Mouse (Mus musculus) erythroid progenitor cell, adult 5-6 weeks (primary cell): ENCODE results near the gene Olfr311. TPM values are rescaled to one million over a fixed set of nuclear protein-coding genes. Genes with fewer than 3 reads are reported as not detected.

Experiments
- ATAC-seq: replicated peaks from 2 replicates; pipeline ENCODE4 v1.8.0; 2016; ENCODE audit warnings: moderate number of reproducible peaks, mild to moderate bottlenecking, moderate TSS enrichment, inconsistent platforms; ENCODE audit not compliant: poor library complexity, low FRiP score, severe bottlenecking
- total RNA-seq, 2 experiments: library from RNA; stranded (forward) in 1 of 2; stranded (reverse) in 1 of 2; fragments of 150-400 nt in 1 of 2; fragments of 186-747, 209-891 nt in 1 of 2; gene quantifications; 2 replicates each; pipeline versions ENCODE4 v1.2.3 to v1.2.4; 2015 to 2017; ENCODE audit warnings: low replicate concordance in 2 of 2

Gene Olfr311
- total RNA-seq, 2 experiments from 2014 or later: not detected

DNA sequence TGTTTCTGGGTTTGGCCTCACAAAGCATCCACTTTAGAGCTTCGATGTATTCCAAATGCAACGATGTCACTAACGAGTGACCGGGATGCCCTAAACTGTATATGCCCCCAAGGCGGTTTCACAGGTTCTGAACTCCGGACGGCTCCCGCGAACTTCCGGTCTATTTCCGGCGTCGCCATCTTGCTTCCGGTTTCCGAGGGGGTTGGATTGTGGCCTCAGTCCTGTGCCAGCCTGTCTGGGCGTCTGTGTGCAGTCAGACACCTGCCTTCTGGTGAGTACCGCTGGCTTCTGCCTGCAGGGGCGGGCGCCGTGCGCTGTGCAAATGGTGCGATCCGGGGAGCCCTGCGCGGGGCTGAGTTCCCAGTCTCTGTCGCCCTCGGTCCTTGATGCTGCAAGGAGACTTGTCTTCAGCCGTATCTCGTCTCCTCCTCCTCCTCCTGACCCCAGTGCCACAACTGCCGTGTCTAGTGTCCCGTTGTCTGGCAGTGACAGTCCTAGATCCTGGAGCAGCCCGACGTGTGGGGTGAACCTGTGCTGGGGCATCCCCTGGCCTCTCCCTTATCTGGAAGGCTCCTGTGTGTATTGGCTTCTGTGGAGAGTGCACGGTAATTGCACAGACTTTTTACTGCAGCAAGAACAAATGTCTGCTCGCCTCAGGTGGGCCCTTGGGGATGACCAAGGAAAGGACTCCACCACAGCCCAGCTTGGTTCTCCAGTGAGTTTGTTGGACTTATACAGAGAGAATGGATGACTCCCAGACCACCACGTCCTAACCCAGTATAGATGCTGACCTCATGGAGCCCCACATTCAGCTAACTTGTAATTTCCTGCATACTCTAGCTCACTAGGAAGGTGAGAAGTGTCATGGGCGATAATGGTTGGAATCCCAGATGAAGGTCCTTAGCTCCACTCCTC, 28.2 kb downstream of the Olfr311 start, which contains the start of gene 2810021J22Rik:
2810021J22Rik (plus strand) TSS at position 178 of the 915 bp plus-strand sequence.
- ATAC-seq: peak; percentile 94

- no peak for ATAC-seq
Measured at GRCm38 (mm10) chr11:58867954-58868330, 28.9 kb downstream of the Olfr311 start.

DNA sequence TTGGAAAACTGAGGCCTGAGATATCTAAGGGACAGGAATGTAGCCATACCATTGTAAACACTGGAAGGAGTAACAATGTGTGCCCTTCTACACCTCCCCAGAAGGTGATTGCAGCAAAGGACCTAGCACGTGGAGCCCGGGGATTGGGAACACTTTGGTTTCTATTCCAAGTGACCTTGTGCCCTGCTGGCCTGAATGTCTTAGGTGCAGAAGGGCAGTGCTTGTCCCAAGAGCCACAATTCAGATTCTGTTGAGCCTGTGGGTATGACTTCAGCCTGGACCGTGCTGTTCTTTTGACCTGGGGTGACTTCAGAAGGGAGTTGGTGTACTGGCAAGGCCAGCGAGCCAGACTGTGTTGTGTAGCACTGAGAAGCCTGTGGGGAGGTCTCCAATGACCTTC, 31.9 kb downstream of the Olfr311 start:
- ATAC-seq: no peak

DNA sequence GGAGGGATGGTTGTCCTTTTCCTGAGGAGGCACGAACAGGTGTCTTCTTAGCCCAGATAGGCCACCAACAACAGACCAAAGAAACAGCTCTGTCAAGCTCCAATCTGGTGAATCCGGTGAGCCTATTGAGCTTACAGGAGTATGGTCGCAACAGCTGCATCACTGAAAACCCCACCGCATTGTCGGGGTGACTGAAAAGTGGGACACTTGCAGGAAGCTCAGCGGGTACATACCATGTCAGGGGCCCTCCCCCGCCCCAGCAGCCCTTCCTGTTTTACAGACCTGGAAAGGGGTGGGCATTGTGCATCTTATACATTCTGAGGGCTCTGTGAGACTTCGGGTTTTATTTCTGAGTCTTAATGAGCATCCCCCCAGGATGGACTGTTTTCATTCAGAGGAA, 44.7 kb downstream of the Olfr311 start:
- ATAC-seq: no peak

- ATAC-seq: no peak
Measured at GRCm38 (mm10) chr11:58890511-58890910, 51.5 kb downstream of the Olfr311 start.

Other genes starting within 250 kb of the Olfr311 start
- not detected in 2 replicates for gene Olfr324, start 244.1 kb upstream of the Olfr311 start, total RNA-seq (2015; ENCODE audit: low replicate concordance)
- not detected in 2 replicates for gene Olfr324, start 244.1 kb upstream of the Olfr311 start, total RNA-seq (2017; ENCODE audit: low replicate concordance)
- not detected in 2 replicates for gene 2210407C18Rik, start 223.2 kb upstream of the Olfr311 start, total RNA-seq (2015; ENCODE audit: low replicate concordance)
- gene 2210407C18Rik, start 223.2 kb upstream of the Olfr311 start, total RNA-seq (2017; ENCODE audit: low replicate concordance): not detected in 2 replicates
- gene Olfr323, start 208.8 kb upstream of the Olfr311 start, total RNA-seq (2015; ENCODE audit: low replicate concordance): not detected in 2 replicates
- not detected in 2 replicates for gene Olfr323, start 208.8 kb upstream of the Olfr311 start, total RNA-seq (2017; ENCODE audit: low replicate concordance)
- 56.9 and 65.4 TPM in 2 replicates for gene Trim58, start 198.8 kb upstream of the Olfr311 start, total RNA-seq (2015; ENCODE audit: low replicate concordance)
- 45.0 and 61.1 TPM in 2 replicates for gene Trim58, start 198.8 kb upstream of the Olfr311 start, total RNA-seq (2017; ENCODE audit: low replicate concordance)
- 0.42 TPM in 1 of 2 replicates, not detected in the other for gene Olfr322, start 180.5 kb upstream of the Olfr311 start, total RNA-seq (2015; ENCODE audit: low replicate concordance)
- 0.77 and 1.9 TPM in 2 replicates for gene Olfr322, start 180.5 kb upstream of the Olfr311 start, total RNA-seq (2017; ENCODE audit: low replicate concordance)
- gene Olfr320, start 158.2 kb upstream of the Olfr311 start, total RNA-seq (2015; ENCODE audit: low replicate concordance): not detected in 2 replicates
- gene Olfr320, start 158.2 kb upstream of the Olfr311 start, total RNA-seq (2017; ENCODE audit: low replicate concordance): not detected in 2 replicates
- gene Olfr319, start 140.1 kb upstream of the Olfr311 start, total RNA-seq (2015; ENCODE audit: low replicate concordance): not detected in 2 replicates
- gene Olfr319, start 140.1 kb upstream of the Olfr311 start, total RNA-seq (2017; ENCODE audit: low replicate concordance): not detected in 2 replicates
- gene Olfr318, start 115.2 kb upstream of the Olfr311 start, total RNA-seq (2015; ENCODE audit: low replicate concordance): not detected in 2 replicates
- gene Olfr318, start 115.2 kb upstream of the Olfr311 start, total RNA-seq (2017; ENCODE audit: low replicate concordance): not detected in 2 replicates
- gene Olfr317, start 100.0 kb upstream of the Olfr311 start, total RNA-seq (2015; ENCODE audit: low replicate concordance): not detected in 2 replicates
- not detected in 2 replicates for gene Olfr317, start 100.0 kb upstream of the Olfr311 start, total RNA-seq (2017; ENCODE audit: low replicate concordance)
- gene Olfr316, start 86.5 kb upstream of the Olfr311 start, total RNA-seq (2015; ENCODE audit: low replicate concordance): not detected in 2 replicates
- not detected in 2 replicates for gene Olfr316, start 86.5 kb upstream of the Olfr311 start, total RNA-seq (2017; ENCODE audit: low replicate concordance)
- not detected in 2 replicates for gene Olfr315, start 66.1 kb upstream of the Olfr311 start, total RNA-seq (2015; ENCODE audit: low replicate concordance)
- gene Olfr315, start 66.1 kb upstream of the Olfr311 start, total RNA-seq (2017; ENCODE audit: low replicate concordance): not detected in 2 replicates
- gene Olfr314, start 56.3 kb upstream of the Olfr311 start, total RNA-seq (2015; ENCODE audit: low replicate concordance): not detected in 2 replicates
- not detected in 2 replicates for gene Olfr314, start 56.3 kb upstream of the Olfr311 start, total RNA-seq (2017; ENCODE audit: low replicate concordance)
- gene Fam183b, start 37.3 kb upstream of the Olfr311 start, total RNA-seq (2015; ENCODE audit: low replicate concordance): not detected in 2 replicates
- not detected in 2 replicates for gene Fam183b, start 37.3 kb upstream of the Olfr311 start, total RNA-seq (2017; ENCODE audit: low replicate concordance)
- not detected in 2 replicates for gene Olfr313, start 24.3 kb upstream of the Olfr311 start, total RNA-seq (2015; ENCODE audit: low replicate concordance)
- gene Olfr313, start 24.3 kb upstream of the Olfr311 start, total RNA-seq (2017; ENCODE audit: low replicate concordance): not detected in 2 replicates
- gene Olfr312, start 10.0 kb upstream of the Olfr311 start, total RNA-seq (2015; ENCODE audit: low replicate concordance): not detected in 2 replicates
- gene Olfr312, start 10.0 kb upstream of the Olfr311 start, total RNA-seq (2017; ENCODE audit: low replicate concordance): not detected in 2 replicates
- gene Gm12258, start 7.9 kb downstream of the Olfr311 start, total RNA-seq (2015; ENCODE audit: low replicate concordance): 11.5 and 13.4 TPM in 2 replicates
- gene Gm12258, start 7.9 kb downstream of the Olfr311 start, total RNA-seq (2017; ENCODE audit: low replicate concordance): 11.0 and 32.9 TPM in 2 replicates
- gene 2810021J22Rik, start 28.0 kb downstream of the Olfr311 start, total RNA-seq (2015; ENCODE audit: low replicate concordance): 4.3 and 11.3 TPM in 2 replicates
- gene 2810021J22Rik, start 28.0 kb downstream of the Olfr311 start, total RNA-seq (2017; ENCODE audit: low replicate concordance): 2.7 and 3.9 TPM in 2 replicates
- 79.2 and 83.3 TPM in 2 replicates for gene Zfp39, start 65.0 kb downstream of the Olfr311 start, total RNA-seq (2015; ENCODE audit: low replicate concordance)
- gene Zfp39, start 65.0 kb downstream of the Olfr311 start, total RNA-seq (2017; ENCODE audit: low replicate concordance): 44.4 and 49.4 TPM in 2 replicates
- 407 and 422 TPM in 2 replicates for gene Btnl10, start 78.7 kb downstream of the Olfr311 start, total RNA-seq (2015; ENCODE audit: low replicate concordance)
- gene Btnl10, start 78.7 kb downstream of the Olfr311 start, total RNA-seq (2017; ENCODE audit: low replicate concordance): 484 and 553 TPM in 2 replicates
- 104 and 109 TPM in 2 replicates for gene Rnf187, start 99.7 kb downstream of the Olfr311 start, total RNA-seq (2015; ENCODE audit: low replicate concordance)
- 104 and 117 TPM in 2 replicates for gene Rnf187, start 99.7 kb downstream of the Olfr311 start, total RNA-seq (2017; ENCODE audit: low replicate concordance)
- gene Hist3h2ba, start 109.7 kb downstream of the Olfr311 start, total RNA-seq (2015; ENCODE audit: low replicate concordance): 265 and 290 TPM in 2 replicates
- gene Hist3h2ba, start 109.7 kb downstream of the Olfr311 start, total RNA-seq (2017; ENCODE audit: low replicate concordance): 136 and 409 TPM in 2 replicates
- 186 and 192 TPM in 2 replicates for gene Hist3h2a, start 115.4 kb downstream of the Olfr311 start, total RNA-seq (2015; ENCODE audit: low replicate concordance)
- 1,299 and 1,489 TPM in 2 replicates for gene Hist3h2a, start 115.4 kb downstream of the Olfr311 start, total RNA-seq (2017; ENCODE audit: low replicate concordance)
- gene Trim17, start 115.4 kb downstream of the Olfr311 start, total RNA-seq (2015; ENCODE audit: low replicate concordance): 0.36 and 0.84 TPM in 2 replicates
- gene Trim17, start 115.4 kb downstream of the Olfr311 start, total RNA-seq (2017; ENCODE audit: low replicate concordance): 1.2 TPM in 2 replicates
- 10.1 and 18.0 TPM in 2 replicates for gene Trim11, start 138.8 kb downstream of the Olfr311 start, total RNA-seq (2015; ENCODE audit: low replicate concordance)
- 11.3 and 15.2 TPM in 2 replicates for gene Trim11, start 138.8 kb downstream of the Olfr311 start, total RNA-seq (2017; ENCODE audit: low replicate concordance)